Mouse (Mus musculus): Measurements from ENCODE around the gene Trf. TPM values are rescaled to one million over a fixed set of nuclear protein-coding genes. Genes with fewer than 3 reads are reported as not detected.
A peak's percentile ranks its signal among the peaks of the same experiment; 100 is the strongest.
"Not testable (repeated sequence)": the region's sequence is repeated elsewhere in the genome, so short reads cannot be mapped to it uniquely, and the experiment has no call there.

Trf gene
- total RNA-seq, 1 experiment from 2014 or later = 3,461 TPM

GRCm38 (mm10) chr9:103224721-103225120 lies 5.5 kb downstream of the Trf start:
- no peak for DNase-seq

- DNase-seq = no peak
Measured at GRCm38 (mm10) chr9:103214281-103214680, 16.0 kb downstream of the Trf start.

GRCm38 (mm10) chr9:103213631-103214030 lies 16.6 kb downstream of the Trf start:
- no peak for DNase-seq

- DNase-seq = no peak
Measured at GRCm38 (mm10) chr9:103212654-103213420, 17.4 kb downstream of the Trf start.

- no peak for DNase-seq
Measured at GRCm38 (mm10) chr9:103208802-103209423, 21.3 kb downstream of the Trf start.

GRCm38 (mm10) chr9:103207846-103208245 lies 22.4 kb downstream of the Trf start:
- DNase-seq = peak; percentile 74

GRCm38 (mm10) chr9:103205786-103206185 lies 24.5 kb downstream of the Trf start:
- DNase-seq = no peak

- peak; percentile 97 for DNase-seq
Measured at GRCm38 (mm10) chr9:103201561-103202260, 28.5 kb downstream of the Trf start, which contains the start of gene Srprb. TSS of gene Srprb (minus strand) at chr9:103202137.

- DNase-seq = peak; percentile 21
Measured at GRCm38 (mm10) chr9:103188416-103188815, 41.8 kb downstream of the Trf start.

GRCm38 (mm10) chr9:103186747-103187146 lies 43.5 kb downstream of the Trf start:
- DNase-seq = peak; percentile 28

GRCm38 (mm10) chr9:103185946-103186345 lies 44.3 kb downstream of the Trf start:
- no peak for DNase-seq

GRCm38 (mm10) chr9:103184855-103185254 lies 45.4 kb downstream of the Trf start:
- DNase-seq = no peak

- DNase-seq = no peak
Measured at GRCm38 (mm10) chr9:103181886-103182285, 48.4 kb downstream of the Trf start.

- DNase-seq = peak; percentile 86
Measured at GRCm38 (mm10) chr9:103180807-103181565, 49.3 kb downstream of the Trf start.

- peak; percentile 56 for DNase-seq
Measured at GRCm38 (mm10) chr9:103180303-103180702, 49.9 kb downstream of the Trf start.

GRCm38 (mm10) chr9:103175692-103176091 lies 54.6 kb downstream of the Trf start:
- no peak for DNase-seq

GRCm38 (mm10) chr9:103174771-103175519 lies 55.3 kb downstream of the Trf start:
- peak; percentile 66 for DNase-seq

GRCm38 (mm10) chr9:103168771-103169170 lies 61.5 kb downstream of the Trf start:
- DNase-seq = no peak

- no peak for DNase-seq
Measured at GRCm38 (mm10) chr9:103168046-103168445, 62.2 kb downstream of the Trf start.

GRCm38 (mm10) chr9:103163806-103164205 lies 66.4 kb downstream of the Trf start:
- DNase-seq = no peak

- not testable (repeated sequence) for DNase-seq
Measured at GRCm38 (mm10) chr9:103155158-103155557, 75.1 kb downstream of the Trf start.

GRCm38 (mm10) chr9:103154568-103154967 lies 75.7 kb downstream of the Trf start:
- DNase-seq = no peak

Measured in adrenal gland, postnatal 14 days (tissue).